Mouse (Mus musculus): Measurements from ENCODE around the gene Hist1h4k. TPM values are rescaled to one million over a fixed set of nuclear protein-coding genes. Genes with fewer than 3 reads are reported as not detected.
"Not testable (repeated sequence)": the region's sequence is repeated elsewhere in the genome, so short reads cannot be mapped to it uniquely, and the experiment has no call there.

The Hist1h4k gene
- polyA plus RNA-seq (2012; rRNA removed) = 3.7 and 10.4 TPM in 2 replicates

DNA sequence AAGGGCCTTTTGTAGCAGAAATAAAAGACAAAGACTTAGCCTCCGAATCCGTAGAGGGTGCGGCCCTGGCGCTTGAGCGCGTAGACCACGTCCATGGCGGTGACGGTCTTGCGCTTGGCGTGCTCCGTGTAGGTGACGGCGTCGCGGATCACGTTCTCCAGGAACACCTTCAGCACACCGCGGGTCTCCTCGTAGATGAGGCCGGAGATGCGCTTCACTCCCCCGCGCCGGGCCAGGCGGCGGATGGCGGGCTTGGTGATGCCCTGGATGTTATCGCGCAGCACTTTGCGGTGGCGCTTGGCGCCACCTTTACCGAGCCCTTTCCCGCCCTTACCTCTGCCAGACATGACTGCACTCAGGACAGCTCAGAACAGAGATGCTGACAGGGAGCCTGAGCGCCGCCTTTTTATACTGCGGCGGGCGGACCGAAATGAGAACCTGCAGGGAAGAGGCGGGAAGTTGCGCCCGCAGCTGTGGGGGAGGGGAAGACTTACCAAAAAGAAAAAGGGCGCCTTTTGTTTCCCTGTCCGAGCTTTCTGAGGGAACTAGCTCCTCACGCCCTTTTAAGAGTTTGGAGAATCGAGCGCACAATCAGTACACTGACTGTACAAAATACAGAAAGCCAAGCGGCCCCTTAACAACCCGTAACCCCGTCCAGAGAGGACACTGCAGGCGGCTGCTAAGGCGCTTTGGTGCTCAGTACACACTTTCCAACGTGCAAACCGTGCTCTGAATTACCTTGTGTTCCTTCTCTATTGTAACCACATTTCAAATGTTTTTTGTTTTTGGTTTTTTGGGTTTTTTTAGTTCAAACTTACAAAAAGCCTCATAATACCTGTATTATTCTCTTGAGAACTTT is at the start of gene Hist1h4k:
Gene Hist1h4k (minus strand): TSS at position 347 of the 859 bp plus-strand sequence.
- not testable (repeated sequence) for DNase-seq (ENCODE audit: low read depth)

DNA sequence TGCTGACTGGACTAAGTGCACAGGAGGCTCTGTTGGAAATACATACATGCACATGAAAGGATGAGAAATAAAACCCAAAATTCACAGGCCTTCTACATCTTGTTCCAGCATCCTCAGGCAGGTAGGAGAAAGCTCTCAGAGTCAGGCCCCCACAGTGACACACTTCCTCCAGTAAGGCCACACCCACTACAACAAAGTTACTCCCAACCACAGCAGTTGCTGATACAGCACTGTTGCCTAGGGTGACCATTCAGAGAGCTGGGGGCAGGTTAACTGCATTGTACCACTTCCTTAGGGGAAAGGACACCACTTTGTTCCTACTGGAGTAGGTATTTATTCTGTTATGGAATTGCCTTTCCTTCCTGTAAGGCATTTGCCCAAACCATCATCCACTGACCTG is 46.9 kb upstream of the Hist1h4k start:
- DNase-seq (ENCODE audit: low read depth) = not testable (repeated sequence)

DNA sequence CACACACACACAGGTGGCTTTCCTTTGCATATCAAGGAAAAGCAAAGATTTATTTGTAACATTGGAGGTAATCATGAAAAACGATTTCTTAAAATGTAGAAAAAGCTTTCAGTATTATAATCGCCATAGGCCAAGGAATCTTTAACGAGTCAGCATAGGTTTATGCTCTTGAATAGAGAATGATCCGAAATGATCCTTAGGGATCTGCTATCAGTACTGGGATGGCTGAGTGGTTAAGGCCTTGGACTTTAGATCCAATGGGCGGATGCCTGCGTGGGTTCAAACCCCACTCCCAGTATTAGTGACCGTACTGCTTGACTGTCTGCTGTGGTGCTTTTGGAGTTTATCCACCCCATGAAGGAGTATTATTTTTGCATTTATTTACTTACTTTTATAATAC is 45.3 kb upstream of the Hist1h4k start:
- no peak for DNase-seq (ENCODE audit: low read depth)

DNA sequence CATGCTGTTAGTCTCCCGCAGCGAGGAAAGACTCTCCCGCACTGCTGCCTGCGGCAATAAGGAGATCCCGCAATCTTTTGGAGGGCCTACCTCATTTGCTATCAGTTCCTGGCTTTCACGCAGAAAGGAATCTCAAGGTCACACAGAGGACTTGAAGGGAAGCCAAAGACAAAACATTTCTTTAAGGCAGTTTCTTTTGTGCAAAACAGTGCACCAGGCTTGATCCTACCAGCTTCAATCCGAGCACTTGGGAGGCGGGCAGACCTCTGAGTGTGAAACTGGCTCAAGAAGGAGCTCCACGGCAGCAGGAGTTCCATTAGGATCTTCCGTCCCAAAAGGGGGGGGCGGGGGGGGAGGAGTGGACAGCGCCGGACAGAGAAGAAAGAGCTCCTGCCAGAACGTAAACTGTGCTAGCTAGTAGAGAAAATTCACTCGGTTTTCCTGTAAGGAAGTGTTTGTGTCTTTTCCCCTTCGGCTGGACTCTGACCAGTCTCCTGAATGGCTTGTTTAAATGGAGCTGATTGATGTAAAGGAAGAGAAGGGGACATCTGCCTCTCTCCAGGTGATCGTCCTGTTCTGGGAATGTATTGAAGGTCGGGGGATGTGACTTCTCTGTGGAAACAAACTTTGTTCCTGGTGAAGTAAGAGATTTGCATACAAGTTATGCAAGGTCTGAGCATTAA is 40.4 kb upstream of the Hist1h4k start:
- no peak for DNase-seq (ENCODE audit: low read depth)

DNA sequence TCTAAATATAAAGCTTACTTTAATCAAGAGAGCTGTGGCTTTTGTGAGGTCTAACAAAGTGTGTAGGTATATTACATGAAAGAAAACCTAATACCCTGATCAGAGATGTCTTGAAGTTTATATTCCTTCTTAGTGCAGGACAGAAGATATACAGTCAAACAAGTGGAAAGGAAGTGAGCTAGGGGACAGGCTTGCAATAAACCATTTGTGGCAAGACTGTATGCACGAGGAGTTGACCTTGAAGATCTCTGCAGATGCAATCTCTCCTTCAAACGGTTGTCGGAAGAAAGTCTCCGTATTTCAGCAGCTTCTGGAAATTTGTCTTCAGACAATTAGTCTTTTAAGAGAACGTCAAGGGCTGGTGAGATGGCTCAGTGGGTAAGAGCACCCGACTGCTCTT is 39.6 kb upstream of the Hist1h4k start:
- no peak for DNase-seq (ENCODE audit: low read depth)

DNA sequence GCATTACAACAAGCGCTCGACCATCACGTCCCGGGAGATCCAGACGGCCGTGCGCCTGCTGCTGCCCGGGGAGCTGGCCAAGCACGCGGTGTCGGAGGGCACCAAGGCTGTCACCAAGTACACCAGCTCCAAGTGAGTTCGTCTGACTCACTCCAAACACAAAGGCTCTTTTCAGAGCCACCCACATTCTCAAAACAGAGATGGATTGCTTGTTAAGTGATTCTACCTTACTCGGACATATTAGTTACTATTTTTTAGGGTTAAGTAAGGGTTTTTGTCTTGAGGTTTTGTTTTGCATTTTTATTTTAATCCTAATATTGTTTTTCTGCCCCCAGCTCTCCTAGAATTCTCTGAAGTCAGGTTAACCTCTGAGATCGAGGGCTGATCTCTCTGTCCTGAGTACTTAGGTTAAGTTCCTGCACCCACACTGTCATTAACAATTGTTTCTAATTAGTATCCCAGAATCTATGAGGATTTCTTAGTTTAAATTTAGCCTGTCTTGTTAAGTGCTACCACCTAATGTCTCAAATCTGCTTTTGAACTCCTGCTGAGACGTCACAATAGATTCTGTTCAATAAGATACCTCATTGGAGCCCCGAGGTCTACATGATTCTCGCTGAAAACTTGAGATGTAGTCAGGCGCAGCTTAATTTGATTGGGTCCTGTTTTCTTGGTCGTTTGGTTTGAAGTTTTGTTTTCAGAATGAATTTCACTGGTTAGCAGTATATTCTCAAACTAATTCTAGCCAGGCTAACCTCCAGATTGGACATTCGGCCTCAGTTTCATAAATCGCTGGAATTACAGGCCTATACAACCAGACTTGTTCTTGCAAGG is 37.7 kb upstream of the Hist1h4k start:
- DNase-seq (ENCODE audit: low read depth) = no peak

DNA sequence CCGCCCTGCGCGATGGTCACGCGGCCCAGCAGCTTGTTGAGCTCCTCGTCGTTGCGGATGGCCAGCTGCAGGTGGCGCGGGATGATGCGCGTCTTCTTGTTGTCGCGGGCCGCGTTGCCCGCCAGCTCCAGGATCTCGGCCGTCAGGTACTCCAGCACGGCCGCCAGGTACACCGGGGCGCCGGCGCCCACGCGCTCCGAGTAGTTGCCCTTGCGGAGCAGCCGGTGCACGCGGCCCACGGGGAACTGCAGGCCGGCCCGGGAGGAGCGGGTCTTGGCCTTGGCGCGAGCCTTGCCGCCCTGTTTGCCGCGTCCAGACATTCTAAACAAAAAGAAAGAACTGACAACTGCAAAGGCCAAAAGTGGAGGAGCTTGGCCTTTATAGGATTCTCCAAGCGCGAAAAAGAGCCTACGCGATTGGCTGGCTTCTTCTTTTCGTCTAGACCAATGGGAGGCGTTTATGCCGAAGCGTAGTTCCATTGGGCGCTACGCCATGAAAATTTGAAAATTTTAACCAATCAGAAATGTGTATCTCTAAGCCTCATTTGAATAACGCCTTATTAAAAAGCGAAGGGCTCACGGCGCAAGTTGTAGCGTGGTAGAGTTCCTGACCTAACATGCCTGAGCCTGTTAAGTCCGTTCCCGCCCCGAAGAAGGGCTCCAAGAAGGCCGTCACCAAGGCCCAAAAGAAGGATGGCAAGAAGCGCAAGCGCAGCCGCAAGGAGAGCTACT is 36.8 kb upstream of the Hist1h4k start, which contains the start of the genes Hist1h2an and Hist1h2bp:
Gene Hist1h2an (minus strand): TSS at position 320 of the 731 bp plus-strand sequence.
Gene Hist1h2bp (plus strand): TSS at position 563 of the 731 bp plus-strand sequence.
- peak; percentile 94 for DNase-seq (ENCODE audit: low read depth)

DNA sequence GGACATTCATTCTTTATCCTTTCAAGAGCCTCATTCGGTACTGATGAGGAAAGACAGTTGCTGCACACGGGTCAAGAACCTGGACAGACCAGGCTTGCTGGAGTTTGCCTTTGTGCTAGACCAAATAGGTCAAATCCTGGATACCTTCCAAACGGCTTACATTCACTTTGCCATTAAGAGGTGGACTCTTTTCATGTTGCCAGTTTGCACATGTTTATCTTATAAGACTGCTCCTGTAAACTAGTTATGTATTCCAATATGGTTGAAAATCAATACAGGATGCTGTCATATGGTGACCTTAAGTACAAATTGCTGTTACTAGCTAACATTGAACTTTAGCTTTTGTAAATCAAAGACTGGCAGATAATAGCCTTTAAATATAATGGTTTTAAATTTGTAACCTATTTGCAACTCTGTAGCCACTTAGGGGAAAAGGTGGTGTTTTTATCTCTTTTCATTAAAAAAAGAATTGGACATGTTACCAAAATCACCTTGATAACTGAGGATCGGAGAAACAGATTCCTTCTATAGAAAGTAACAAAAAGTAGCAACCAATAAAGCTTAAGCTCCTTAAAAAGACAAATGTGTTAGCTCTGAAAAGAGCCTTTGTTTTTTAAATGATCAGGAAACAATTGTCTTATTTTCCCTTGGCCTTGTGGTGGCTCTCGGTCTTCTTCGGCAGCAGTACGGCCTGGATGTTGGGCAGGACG is 36.0 kb upstream of the Hist1h4k start:
- no peak for DNase-seq (ENCODE audit: low read depth)

DNA sequence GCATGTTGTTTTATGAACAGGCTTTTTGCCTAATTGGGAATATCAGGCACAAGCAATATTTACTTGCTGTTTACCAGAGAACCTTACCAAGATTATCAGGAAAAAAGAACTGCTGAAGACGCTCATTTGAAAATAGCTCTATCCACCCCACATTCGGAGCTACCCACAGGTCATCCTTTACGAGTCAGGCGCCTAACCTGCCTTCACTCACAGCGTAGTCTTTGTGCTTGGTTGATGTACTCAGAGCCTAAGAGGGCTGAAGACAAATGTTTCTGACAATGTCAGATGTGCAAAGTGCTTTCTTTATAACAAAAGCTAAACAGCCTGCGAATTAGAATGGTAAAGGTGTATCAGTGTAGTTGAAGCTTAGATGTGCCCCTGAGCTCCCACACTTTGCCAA is 34.0 kb upstream of the Hist1h4k start:
- DNase-seq (ENCODE audit: low read depth) = no peak

DNA sequence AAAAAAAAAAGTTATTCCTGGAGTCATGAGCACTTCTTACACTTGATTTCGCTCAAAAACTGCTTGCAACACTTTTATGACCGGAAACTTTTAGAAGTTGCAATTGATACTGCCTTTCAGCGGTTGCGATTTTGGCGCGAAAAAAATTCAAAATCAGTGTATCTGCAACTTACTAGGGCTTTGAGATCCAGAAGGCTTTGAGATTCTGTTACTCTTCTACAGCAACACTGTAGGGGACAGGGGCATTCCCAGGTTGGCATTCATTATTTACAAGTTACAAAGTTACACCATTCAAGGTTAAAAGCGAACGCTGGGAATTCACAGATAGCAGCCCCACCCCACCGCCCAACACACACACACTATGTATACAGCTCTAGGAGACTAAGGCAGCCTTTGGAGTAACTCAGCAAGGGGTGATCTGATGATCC is 33.4 kb upstream of the Hist1h4k start:
- no peak for DNase-seq (ENCODE audit: low read depth)

DNA sequence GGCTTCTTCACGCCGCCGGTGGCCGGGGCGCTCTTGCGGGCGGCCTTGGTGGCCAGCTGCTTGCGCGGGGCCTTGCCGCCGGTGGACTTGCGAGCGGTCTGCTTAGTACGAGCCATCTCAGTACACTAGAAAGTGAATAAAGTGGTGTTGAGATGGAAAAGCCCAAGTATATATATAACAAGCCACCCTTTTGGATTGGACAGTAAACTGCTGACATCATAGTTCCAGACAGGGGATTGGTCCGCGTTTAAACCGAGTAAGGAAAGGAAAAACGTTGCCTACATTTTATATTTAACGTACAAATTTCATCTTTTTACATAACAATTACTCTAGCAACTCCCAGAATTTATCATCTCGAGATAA is 32.9 kb upstream of the Hist1h4k start, which contains the start of gene Hist1h3i:
Gene Hist1h3i (minus strand): TSS at position 116 of the 363 bp plus-strand sequence.
- DNase-seq (ENCODE audit: low read depth) = no peak

DNA sequence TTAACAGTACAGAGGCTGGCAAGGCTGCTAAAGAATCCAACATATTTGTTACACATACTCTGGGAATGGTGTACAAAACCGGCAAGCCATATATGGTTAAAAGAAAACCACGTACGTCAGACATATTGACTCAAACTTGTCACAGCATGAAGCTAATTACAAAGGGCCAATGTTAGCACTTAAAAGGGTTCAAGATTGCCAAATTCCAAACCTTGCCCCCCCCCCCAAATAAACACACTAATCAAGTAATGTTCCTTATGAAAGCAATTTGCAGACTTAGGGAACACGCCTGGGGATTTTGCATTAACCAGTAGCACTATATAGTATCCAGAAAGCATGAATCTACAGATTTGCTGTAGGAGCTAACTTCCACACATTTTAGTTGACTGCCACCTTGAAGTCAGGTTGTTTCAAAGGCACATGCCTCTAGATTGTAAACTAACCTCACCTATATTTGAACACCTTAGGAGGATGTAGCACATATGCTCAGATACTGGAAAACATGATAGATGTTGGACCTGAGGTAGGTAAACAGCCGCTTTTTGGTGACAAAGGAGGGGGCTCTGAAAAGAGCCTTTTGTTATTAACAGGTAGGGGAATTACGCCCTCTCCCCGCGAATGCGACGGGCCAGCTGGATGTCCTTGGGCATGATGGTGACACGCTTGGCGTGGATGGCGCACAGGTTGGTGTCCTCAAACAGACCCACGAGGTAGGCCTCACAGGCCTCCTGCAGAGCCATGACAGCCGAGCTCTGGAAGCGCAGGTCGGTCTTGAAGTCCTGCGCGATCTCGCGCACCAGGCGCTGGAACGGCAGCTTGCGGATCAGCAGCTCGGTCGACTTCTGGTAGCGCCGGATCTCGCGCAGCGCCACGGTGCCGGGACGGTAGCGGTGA is 32.3 kb upstream of the Hist1h4k start:
- not testable (repeated sequence) for DNase-seq (ENCODE audit: low read depth)

DNA sequence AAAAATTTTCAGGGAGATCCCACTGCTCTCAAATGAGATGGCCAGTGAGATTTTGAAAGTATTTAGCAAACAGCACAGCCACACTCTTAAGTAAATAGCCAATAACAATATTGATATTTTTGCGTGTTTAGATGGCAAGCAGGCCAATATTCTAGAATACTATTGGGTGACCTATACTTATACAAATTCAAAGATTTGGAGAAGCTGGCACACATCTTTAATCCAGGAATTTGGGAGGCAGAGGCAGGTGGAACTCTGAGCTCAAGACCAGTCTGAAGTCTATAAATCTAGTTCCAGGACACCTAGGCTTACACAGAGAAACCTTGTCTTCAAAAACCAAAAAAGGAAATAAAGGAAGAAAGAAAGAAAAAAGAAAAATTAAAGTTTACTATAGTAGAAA is 31.3 kb upstream of the Hist1h4k start:
- DNase-seq (ENCODE audit: low read depth) = no peak

DNA sequence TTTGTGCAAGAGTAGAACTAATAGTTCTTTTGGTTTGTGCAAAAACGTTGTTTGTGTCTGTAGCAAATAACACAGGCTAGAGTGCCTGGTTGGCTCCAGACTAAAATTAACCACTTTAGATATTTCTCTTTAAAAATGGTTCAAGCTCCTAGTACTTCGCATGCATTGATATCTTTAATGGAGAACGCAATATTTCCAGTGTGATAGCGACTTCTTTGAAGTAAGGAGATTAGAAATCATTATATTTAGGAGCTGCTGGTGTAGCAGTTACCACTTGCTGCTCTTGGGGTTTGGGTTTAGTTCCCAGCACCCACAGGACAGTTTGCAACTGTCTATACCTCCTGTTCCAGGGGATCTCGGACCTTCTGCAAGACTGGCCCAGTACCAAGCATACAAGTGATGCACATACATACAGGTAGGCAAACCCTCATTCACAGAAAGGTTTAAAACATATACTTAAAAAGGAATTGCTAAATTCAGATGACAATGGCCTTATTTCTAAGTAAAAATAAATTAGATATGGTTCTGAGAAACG is 30.8 kb upstream of the Hist1h4k start:
- no peak for DNase-seq (ENCODE audit: low read depth)

DNA sequence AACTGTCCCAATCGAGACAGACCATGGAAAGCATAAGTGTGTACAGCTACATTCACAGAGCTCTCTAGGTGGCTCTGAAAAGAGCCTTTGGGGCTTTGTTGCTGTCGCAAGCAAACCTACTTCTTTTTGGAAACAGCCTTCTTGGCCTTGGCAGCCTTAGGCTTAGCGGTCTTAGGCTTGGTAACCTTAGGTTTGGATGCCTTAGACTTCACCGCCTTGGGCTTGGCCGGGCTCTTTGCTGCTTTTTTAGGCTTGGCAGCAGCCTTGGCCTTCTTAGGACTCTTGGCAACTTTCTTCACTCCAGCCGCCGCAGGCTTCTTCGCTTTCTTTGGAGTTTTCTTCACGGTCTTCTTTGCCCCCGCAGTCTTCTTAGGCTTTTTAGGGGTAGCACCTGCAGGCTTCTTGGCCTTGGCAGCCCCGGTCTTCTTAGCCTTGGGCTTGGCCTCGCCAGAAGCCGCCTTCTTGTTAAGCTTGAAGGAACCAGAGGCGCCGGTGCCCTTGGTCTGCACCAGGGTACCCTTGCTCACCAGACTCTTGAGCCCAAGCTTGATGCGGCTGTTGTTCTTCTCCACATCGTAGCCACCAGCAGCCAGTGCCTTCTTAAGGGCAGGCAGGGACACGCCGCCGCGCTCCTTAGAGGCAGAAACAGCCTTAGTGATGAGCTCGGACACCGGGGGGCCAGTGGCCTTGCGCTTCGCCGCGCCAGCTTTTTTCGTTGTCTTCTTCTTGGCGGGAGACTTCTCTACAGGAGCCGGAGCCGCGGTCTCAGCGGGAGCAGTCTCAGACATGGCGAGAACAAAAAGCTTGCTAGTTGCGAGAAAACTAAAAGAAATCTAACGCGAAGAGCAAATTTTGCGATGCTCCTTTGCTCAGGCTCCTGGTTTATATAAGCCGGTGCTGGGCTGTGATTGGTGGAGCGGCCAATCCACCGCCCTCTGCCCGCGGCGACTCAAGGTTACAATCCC is 29.7 kb upstream of the Hist1h4k start, which contains the start of gene Hist1h1b:
Gene Hist1h1b (minus strand): TSS at position 859 of the 965 bp plus-strand sequence.
- no peak for DNase-seq (ENCODE audit: low read depth)

DNA sequence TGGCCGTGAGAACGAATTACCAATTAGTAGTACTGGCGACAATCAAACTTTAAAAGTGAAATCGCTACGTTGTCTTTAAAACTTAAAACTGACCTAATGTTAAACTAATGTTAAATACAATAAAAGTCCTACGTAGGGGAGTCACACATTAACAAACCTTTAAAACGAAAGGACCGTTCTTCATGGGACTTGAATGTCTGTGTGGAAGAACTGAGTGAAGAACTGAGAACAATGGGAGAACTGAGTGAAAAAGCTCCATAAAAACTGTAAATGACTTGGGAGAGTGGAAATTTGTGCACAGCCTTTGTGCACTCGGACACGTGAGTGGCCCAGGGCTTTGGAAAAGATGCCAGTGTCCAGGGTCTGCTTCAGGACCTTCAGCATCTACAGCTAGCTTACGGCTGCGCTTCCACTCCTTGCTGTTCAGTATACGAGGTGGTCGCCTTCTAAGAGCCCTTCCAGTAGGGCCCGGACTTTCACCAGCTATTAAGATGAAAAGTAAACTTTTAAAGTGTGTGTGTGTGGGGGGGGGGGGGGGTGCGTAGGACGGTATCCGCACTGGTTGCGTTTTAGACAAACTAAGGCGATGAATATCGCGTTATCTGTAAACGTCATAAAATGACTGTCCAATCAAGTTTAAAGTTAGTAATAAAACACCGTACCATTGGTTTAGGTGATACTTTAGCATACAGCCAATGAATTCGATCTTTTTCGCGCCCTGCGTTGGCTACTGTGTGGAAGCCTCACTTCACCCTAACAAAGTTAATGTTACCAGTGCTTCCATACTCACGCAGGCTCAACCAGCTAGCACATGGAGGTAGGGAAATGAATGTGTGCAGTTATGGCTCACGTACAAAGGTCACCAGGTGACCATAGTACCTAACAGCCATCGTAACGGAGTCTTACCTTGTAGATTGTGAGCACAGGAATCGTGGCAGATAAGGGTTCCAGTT is 28.8 kb upstream of the Hist1h4k start:
- DNase-seq (ENCODE audit: low read depth) = no peak

DNA sequence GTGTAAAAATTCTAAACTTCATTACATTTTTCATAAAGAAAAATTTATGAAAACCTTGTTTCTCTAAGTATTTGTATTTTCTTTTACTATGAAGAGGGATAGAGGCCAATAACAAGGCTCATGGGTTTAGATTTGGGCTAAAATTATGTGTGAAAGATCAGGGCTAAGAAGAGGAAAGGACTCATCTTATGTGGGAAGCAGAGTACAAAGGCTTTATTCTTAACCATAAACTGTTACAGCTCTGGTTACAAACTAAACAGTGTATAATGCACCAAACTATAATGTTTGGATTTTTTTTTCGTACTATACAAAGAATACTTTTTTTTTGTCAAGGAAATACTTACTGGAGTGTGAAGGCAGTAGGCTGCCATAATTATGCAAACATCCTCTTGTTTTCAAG is 5.4 kb upstream of the Hist1h4k start:
- no peak for DNase-seq (ENCODE audit: low read depth)

Data from gonadal fat pad, adult 2 months (tissue).